Mouse (Mus musculus): ENCODE measurements around the gene Krtap12-1.

DNA sequence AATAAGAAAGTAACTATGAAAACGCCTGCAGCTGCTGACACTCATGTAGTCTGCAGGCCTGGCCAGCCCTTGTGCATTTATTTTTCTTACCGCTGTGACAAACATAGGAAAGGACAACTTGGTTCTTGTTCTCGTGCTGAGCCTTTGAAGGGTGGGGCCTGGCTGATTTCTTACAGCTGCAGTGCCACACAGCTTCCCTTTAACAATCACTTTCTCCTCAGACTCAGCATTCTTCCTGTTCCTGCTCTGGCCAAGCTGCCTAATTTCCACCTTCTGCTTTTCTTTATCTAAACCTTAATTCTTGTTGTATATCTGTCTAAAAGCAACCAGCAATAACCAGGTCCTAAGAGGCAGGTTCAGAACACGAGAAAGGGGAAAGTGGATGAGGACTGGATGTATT, 6.7 kb upstream of the Krtap12-1 start:
- TF ChIP-seq POLR2A (IDR thresholded peaks at IDR 0.05; ENCODE audit: insufficient read depth, low read depth, low read length) (no peak), CTCF (IDR thresholded peaks at IDR 0.05; ENCODE audit: insufficient read depth, low read depth, low read length) (no peak)

Data from olfactory bulb, adult 2 months (tissue).